Mouse (Mus musculus): ENCODE measurements around the gene Rnf5.

- TF ChIP-seq GATA1 (IDR thresholded peaks at IDR 0.05; ENCODE audit: borderline replicate concordance, low read length) (no peak), FLI1 (IDR thresholded peaks at IDR 0.05; ENCODE audit: low read length) (no peak)
Measured at GRCm38 (mm10) chr17:34641945-34642344, 38.5 kb upstream of the Rnf5 start.

Measured in megakaryocyte, embryonic 14.5 days (primary cell).